Mouse (Mus musculus): ENCODE measurements around the gene Anln.
A peak's percentile ranks its signal among the peaks of the same experiment; 100 is the strongest.
"Not testable (repeated sequence)": the region's sequence is repeated elsewhere in the genome, so short reads cannot be mapped to it uniquely, and the experiment has no call there.

Anln gene

GRCm38 (mm10) chr9:22319109-22319508 is 69.9 kb downstream of the Anln start:
- DNase-seq (ENCODE audit: low read depth): no peak

- DNase-seq (ENCODE audit: low read depth): not testable (repeated sequence)
Observed at GRCm38 (mm10) chr9:22316047-22316446, 72.9 kb downstream of the Anln start.

GRCm38 (mm10) chr9:22314066-22314465 is 74.9 kb downstream of the Anln start:
- DNase-seq (ENCODE audit: low read depth): no peak

- no peak for DNase-seq (ENCODE audit: low read depth)
Observed at GRCm38 (mm10) chr9:22313218-22313617, 75.8 kb downstream of the Anln start.

- peak; percentile 96 for DNase-seq (ENCODE audit: low read depth)
Observed at GRCm38 (mm10) chr9:22309651-22310050, 79.3 kb downstream of the Anln start.

GRCm38 (mm10) chr9:22307920-22308262 is 81.1 kb downstream of the Anln start:
- DNase-seq (ENCODE audit: low read depth): not testable (repeated sequence)

- peak; percentile 61 for DNase-seq (ENCODE audit: low read depth)
Observed at GRCm38 (mm10) chr9:22307156-22307919, 81.7 kb downstream of the Anln start, which contains the start of gene Zfp810. Zfp810 (minus strand) TSS chr9:22307648.

- no peak for DNase-seq (ENCODE audit: low read depth)
Observed at GRCm38 (mm10) chr9:22306726-22307125, 82.3 kb downstream of the Anln start.

GRCm38 (mm10) chr9:22302199-22302598 is 86.8 kb downstream of the Anln start:
- DNase-seq (ENCODE audit: low read depth): no peak

Data from fibroblast of lung, adult 2 months (primary cell).